Mouse (Mus musculus) olfactory bulb, adult 2 months (tissue): ENCODE results near the gene Ccdc65.

ENCODE experiments used
- CTCF ChIP-seq: fragments of 200-500 bp; IDR thresholded peaks from 2 replicates; pipeline ENCODE4 v1.5.1; 2012; ENCODE audit warnings: low read depth, mild to moderate bottlenecking, low read length, moderate library complexity; ENCODE audit not compliant: insufficient read depth
- POLR2A ChIP-seq: fragments of 200-500 bp; IDR thresholded peaks from 2 replicates; pipeline ENCODE4 v1.6.1; 2012; ENCODE audit warnings: mild to moderate bottlenecking, low read depth, low read length, moderate library complexity; ENCODE audit not compliant: insufficient read depth

DNA sequence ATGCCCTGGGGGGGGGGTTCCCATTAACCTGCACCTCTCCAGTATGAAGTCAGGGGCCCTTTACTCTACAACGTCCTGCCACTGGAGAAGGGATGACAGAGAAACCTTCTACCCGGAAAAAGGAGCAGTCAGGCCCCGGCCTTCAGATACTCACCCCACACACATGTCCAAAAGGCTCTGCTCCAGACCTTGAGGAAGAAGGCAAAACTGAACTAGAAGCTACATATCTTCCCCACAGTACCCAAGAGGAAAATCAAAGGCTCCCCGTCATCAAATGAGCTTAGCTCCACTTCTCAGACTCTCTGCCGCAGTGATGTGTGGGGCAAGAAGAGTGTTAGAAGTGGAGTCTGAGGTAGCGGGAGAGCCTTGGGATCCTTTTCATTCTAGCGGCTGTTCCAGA is 18.7 kb downstream of the Ccdc65 start:
- TF ChIP-seq CTCF (no peak), POLR2A (no peak)
